Mouse (Mus musculus) embryonic facial prominence, embryonic 14.5 days (tissue): ENCODE data around the gene Sema3c. TPM values are rescaled to one million over a fixed set of nuclear protein-coding genes. Genes with fewer than 3 reads are reported as not detected.

ENCODE experiments used
- ATAC-seq: fragments of 200-750 bp; cut with Nextera tagmentation; 2 replicates; pipeline ENCODE4 v1.8.0; 2017; ENCODE audit warnings: low read depth, moderate number of reproducible peaks, moderate TSS enrichment
- DNase-seq: peaks from one replicate; pipeline ENCODE4 v3.0.0-alpha.2; 2015; ENCODE audit warnings: low spot score
- H3K27ac ChIP-seq: fragments of 300-500 bp; sonication (generic); replicated peaks from 2 replicates; pipeline ENCODE4 v1.5.1; 2014; ENCODE audit warnings: low read depth, mild to moderate bottlenecking, low read length, moderate library complexity
- H3K27me3 ChIP-seq: fragments of 300-500 bp; sonication (generic); replicated peaks from 2 replicates; pipeline ENCODE4 v1.6.1; 2014; ENCODE audit warnings: low read length; ENCODE audit not compliant: control insufficient read depth, insufficient read depth
- H3K36me3 ChIP-seq: fragments of 300-500 bp; sonication (generic); 2 replicates; pipeline ENCODE4 v1.6.1; 2014; ENCODE audit warnings: low read length, mixed read lengths; ENCODE audit not compliant: control insufficient read depth, insufficient read depth
- H3K4me1 ChIP-seq: fragments of 300-500 bp; sonication (generic); 2 replicates; pipeline ENCODE4 v1.6.1; 2014; ENCODE audit warnings: antibody characterized with exemption, low read length; ENCODE audit not compliant: control insufficient read depth, insufficient read depth
- H3K4me2 ChIP-seq: fragments of 300-500 bp; sonication (generic); 2 replicates; pipeline ENCODE4 v1.6.1; 2014; ENCODE audit warnings: low read depth, mild to moderate bottlenecking, low read length, moderate library complexity, mixed read lengths
- H3K4me3 ChIP-seq: fragments of 300-500 bp; sonication (generic); 2 replicates; pipeline ENCODE4 v1.5.1; 2014; ENCODE audit warnings: low read depth, mild to moderate bottlenecking, low read length
- H3K9ac ChIP-seq: fragments of 300-500 bp; sonication (generic); 2 replicates; pipeline ENCODE4 v1.6.1; 2014; ENCODE audit warnings: low read depth, mild to moderate bottlenecking, low read length, moderate library complexity, mixed read lengths
- H3K9me3 ChIP-seq: fragments of 300-500 bp; sonication (generic); 2 replicates; pipeline ENCODE4 v1.6.1; 2016; ENCODE audit warnings: low read length; ENCODE audit not compliant: control insufficient read depth
- WGBS: fragments of 180-500 bp; shearing (Covaris S2); extraction: QIAGEN DNeasy Blood & Tissue Kit; methylation state at CpG from one replicate; pipeline ENCODE4 v1.1.7; 2014; 5-methylcytosine and 5-hydroxymethylcytosine counted together
- polyA plus RNA-seq: library from polyadenylated mRNA; unstranded; fragments of >200 nt; fragmentation: Nextera tagmentation; extraction: Ambion mirVana; gene quantifications from 2 replicates; pipeline ENCODE4 v1.2.1, GENCODE M21; 2014

Gene Sema3c
- polyA plus RNA-seq, 1 experiment from 2014 or later: 65.3 TPM

- no peaks in the 10 kb centered on the region for H3K27me3 ChIP-seq
- ATAC-seq (no peak), DNase-seq (no peak)
- H3K9ac ChIP-seq: no peak overlapping the region
- no peak overlapping the region for H3K4me3 ChIP-seq
- no peak overlapping the region for H3K27ac ChIP-seq
- H3K4me1 ChIP-seq: no peaks in the 10 kb centered on the region
- 0 out of 2 replicates have a peak, but pooled peaks cover 3% of the 10 kb centered on the region for H3K36me3 ChIP-seq
- 74% methylated on average over 1 of the region's 1 CpGs for WGBS
- no peaks in the 10 kb centered on the region for H3K9me3 ChIP-seq
- no peak overlapping the region for H3K4me2 ChIP-seq
Measured at GRCm38 (mm10) chr5:17715206-17715605, 141.1 kb downstream of the Sema3c start.

- DNase-seq (peak; percentile 65), ATAC-seq (no peak)
- Histone ChIP-seq H3K4me2 (no peak overlapping the region), H3K4me3 (no peak overlapping the region), H3K36me3 (0 out of 2 replicates have a peak, but pooled peaks cover 3% of the 10 kb centered on the region), H3K27ac (no peak overlapping the region), H3K27me3 (no peaks in the 10 kb centered on the region), H3K4me1 (no peaks in the 10 kb centered on the region), H3K9me3 (no peaks in the 10 kb centered on the region), H3K9ac (no peak overlapping the region)
- WGBS: 51% methylated on average over 4 of the region's 4 CpGs
Measured at GRCm38 (mm10) chr5:17720011-17720410, 145.9 kb downstream of the Sema3c start.

- no peak overlapping the region for H3K4me3 ChIP-seq
- DNase-seq (no peak), ATAC-seq (no peak)
- 34% methylated on average over 2 of the region's 2 CpGs for WGBS
- H3K4me2 ChIP-seq: no peak overlapping the region
- H3K27me3 ChIP-seq: no peaks in the 10 kb centered on the region
- H3K27ac ChIP-seq: no peak overlapping the region
- peaks cover 16% of the 10 kb centered on the region; the same call in 1 of the 2 replicates for H3K36me3 ChIP-seq
- no peaks in the 10 kb centered on the region for H3K9me3 ChIP-seq
- H3K9ac ChIP-seq: no peak overlapping the region
- no peaks in the 10 kb centered on the region for H3K4me1 ChIP-seq
Measured at GRCm38 (mm10) chr5:17724031-17724430, 149.9 kb downstream of the Sema3c start.

- no peak for ATAC-seq
- H3K9me3 ChIP-seq: no peaks in the 10 kb centered on the region
- 83% methylated on average over 5 of the region's 5 CpGs for WGBS
Measured at GRCm38 (mm10) chr5:17728047-17728446, 154.0 kb downstream of the Sema3c start.

GRCm38 (mm10) chr5:17739805-17740204, 165.7 kb downstream of the Sema3c start:
- peak; percentile 72 for DNase-seq
- Histone ChIP-seq H3K36me3 (no peaks in the 10 kb centered on the region), H3K4me1 (no peaks in the 10 kb centered on the region), H3K27me3 (no peaks in the 10 kb centered on the region), H3K27ac (no peak overlapping the region), H3K9me3 (no peaks in the 10 kb centered on the region), H3K9ac (no peak overlapping the region), H3K4me3 (no peak overlapping the region), H3K4me2 (no peak overlapping the region)
- ATAC-seq: peak; percentile 53; the same call in 1 of the 2 replicates
- WGBS: 29% methylated on average over 3 of the region's 3 CpGs

More at GRCm38 (mm10) chr5:17728047-17728446, 154.0 kb downstream of the Sema3c start:
- no peak for DNase-seq
- H3K27ac ChIP-seq: no peak overlapping the region
- no peak overlapping the region for H3K4me3 ChIP-seq
- no peak overlapping the region for H3K9ac ChIP-seq
- no peaks in the 10 kb centered on the region for H3K27me3 ChIP-seq
- H3K4me2 ChIP-seq: no peak overlapping the region
- peaks cover 16% of the 10 kb centered on the region; the same call in 1 of the 2 replicates for H3K36me3 ChIP-seq
- H3K4me1 ChIP-seq: no peaks in the 10 kb centered on the region

GRCm38 (mm10) chr5:17746520-17746919, 172.4 kb downstream of the Sema3c start:
- no peaks in the 10 kb centered on the region for H3K4me1 ChIP-seq
- peak; percentile 53 for DNase-seq
- no peaks in the 10 kb centered on the region for H3K36me3 ChIP-seq
- no peaks in the 10 kb centered on the region for H3K9me3 ChIP-seq
- no peak overlapping the region for H3K4me3 ChIP-seq
- no peak overlapping the region for H3K4me2 ChIP-seq
- no peak overlapping the region for H3K9ac ChIP-seq
- ATAC-seq: no peak
- H3K27me3 ChIP-seq: no peaks in the 10 kb centered on the region
- no peak overlapping the region for H3K27ac ChIP-seq

GRCm38 (mm10) chr5:17747143-17747542, 173.1 kb downstream of the Sema3c start:
- 20% methylated on average over 5 of the region's 5 CpGs for WGBS
- Histone ChIP-seq H3K27me3 (no peaks in the 10 kb centered on the region), H3K9ac (no peak overlapping the region), H3K27ac (no peak overlapping the region), H3K36me3 (no peaks in the 10 kb centered on the region), H3K4me2 (no peak overlapping the region), H3K4me3 (no peak overlapping the region), H3K4me1 (no peaks in the 10 kb centered on the region), H3K9me3 (no peaks in the 10 kb centered on the region)
- DNase-seq (peak; percentile 65), ATAC-seq (no peak)

GRCm38 (mm10) chr5:17748293-17748692, 174.2 kb downstream of the Sema3c start:
- ATAC-seq: no peak
- WGBS: 70% methylated on average over 3 of the region's 3 CpGs

GRCm38 (mm10) chr5:17753471-17754005, 179.5 kb downstream of the Sema3c start:
- H3K27me3 ChIP-seq: no peaks in the 10 kb centered on the region
- no peak overlapping the region for H3K4me3 ChIP-seq
- ATAC-seq: no peak
- H3K4me1 ChIP-seq: no peaks in the 10 kb centered on the region
- peak; percentile 71 for DNase-seq
- no peak overlapping the region for H3K4me2 ChIP-seq
- H3K27ac ChIP-seq: no peak overlapping the region
- WGBS: 64% methylated on average over 7 of the region's 7 CpGs
- no peak overlapping the region for H3K9ac ChIP-seq
- no peaks in the 10 kb centered on the region for H3K36me3 ChIP-seq
- no peaks in the 10 kb centered on the region for H3K9me3 ChIP-seq

More at GRCm38 (mm10) chr5:17748293-17748692, 174.2 kb downstream of the Sema3c start:
- no peak overlapping the region for H3K4me2 ChIP-seq
- H3K4me3 ChIP-seq: no peak overlapping the region
- no peaks in the 10 kb centered on the region for H3K4me1 ChIP-seq
- no peaks in the 10 kb centered on the region for H3K27me3 ChIP-seq
- no peak for DNase-seq
- no peak overlapping the region for H3K27ac ChIP-seq
- no peaks in the 10 kb centered on the region for H3K36me3 ChIP-seq
- no peak overlapping the region for H3K9ac ChIP-seq
- no peaks in the 10 kb centered on the region for H3K9me3 ChIP-seq
